Mouse (Mus musculus): ENCODE data around the gene Gm10721. TPM values are rescaled to one million over a fixed set of nuclear protein-coding genes. Genes with fewer than 3 reads are reported as not detected.
"Not testable (repeated sequence)": the region's sequence is repeated elsewhere in the genome, so short reads cannot be mapped to it uniquely, and the experiment has no call there.

The Gm10721 gene
- polyA plus RNA-seq (2014; fragmentation: Nextera tagmentation; extraction: Ambion mirVana) = not detected in 2 replicates

- not testable (repeated sequence) for H3K27ac ChIP-seq (ENCODE audit: low read depth, low read length); H3K4me1 ChIP-seq (ENCODE audit: control insufficient read depth, insufficient read depth, low read length); DNase-seq (ENCODE audit: low spot score, missing footprints); H3K36me3 ChIP-seq (ENCODE audit: control insufficient read depth, insufficient read depth, low read length); H3K9ac ChIP-seq (ENCODE audit: low read length); H3K4me2 ChIP-seq; H3K27me3 ChIP-seq (ENCODE audit: control insufficient read depth, insufficient read depth, low read length); H3K9me3 ChIP-seq (ENCODE audit: control insufficient read depth, low read length); H3K4me3 ChIP-seq (ENCODE audit: low read depth, low read length)
- no CpG with 5 or more reads among the region's 11 CpGs for WGBS
- ATAC-seq (ENCODE audit: low FRiP score) = peak; percentile 58
Measured at GRCm38 (mm10) chr9:3012733-3013279, at the start of gene Gm10721. Gene Gm10721 (plus strand): TSS chr9:3013140.

- not testable (repeated sequence) for H3K9ac ChIP-seq (ENCODE audit: low read length); H3K36me3 ChIP-seq (ENCODE audit: control insufficient read depth, insufficient read depth, low read length); H3K9me3 ChIP-seq (ENCODE audit: control insufficient read depth, low read length); H3K4me2 ChIP-seq; H3K4me1 ChIP-seq (ENCODE audit: control insufficient read depth, insufficient read depth, low read length); ATAC-seq (ENCODE audit: low FRiP score); H3K27me3 ChIP-seq (ENCODE audit: control insufficient read depth, insufficient read depth, low read length); H3K4me3 ChIP-seq (ENCODE audit: low read depth, low read length); H3K27ac ChIP-seq (ENCODE audit: low read depth, low read length)
- peak; percentile 93 for DNase-seq (ENCODE audit: low spot score, missing footprints)
- 68% methylated on average over 12 of the region's 12 CpGs for WGBS
Measured at GRCm38 (mm10) chr9:3000445-3000972, 12.4 kb upstream of the Gm10721 start, which contains the start of gene Gm10722. Gene Gm10722 (plus strand): TSS chr9:3000922.

- not testable (repeated sequence) for H3K4me1 ChIP-seq (ENCODE audit: control insufficient read depth, insufficient read depth, low read length); H3K9ac ChIP-seq (ENCODE audit: low read length); H3K27ac ChIP-seq (ENCODE audit: low read depth, low read length); DNase-seq (ENCODE audit: low spot score, missing footprints); H3K36me3 ChIP-seq (ENCODE audit: control insufficient read depth, insufficient read depth, low read length); H3K27me3 ChIP-seq (ENCODE audit: control insufficient read depth, insufficient read depth, low read length); H3K4me2 ChIP-seq; H3K4me3 ChIP-seq (ENCODE audit: low read depth, low read length); ATAC-seq (ENCODE audit: low FRiP score); H3K9me3 ChIP-seq (ENCODE audit: control insufficient read depth, low read length)
- 62% methylated on average over 8 of the region's 8 CpGs for WGBS
Measured at GRCm38 (mm10) chr9:3001006-3001405, 11.9 kb upstream of the Gm10721 start.

GRCm38 (mm10) chr9:3001948-3002659 lies 10.8 kb upstream of the Gm10721 start:
- not testable (repeated sequence) for H3K4me1 ChIP-seq (ENCODE audit: control insufficient read depth, insufficient read depth, low read length); H3K36me3 ChIP-seq (ENCODE audit: control insufficient read depth, insufficient read depth, low read length); H3K27me3 ChIP-seq (ENCODE audit: control insufficient read depth, insufficient read depth, low read length); H3K9me3 ChIP-seq (ENCODE audit: control insufficient read depth, low read length); H3K4me3 ChIP-seq (ENCODE audit: low read depth, low read length); H3K27ac ChIP-seq (ENCODE audit: low read depth, low read length); H3K9ac ChIP-seq (ENCODE audit: low read length); H3K4me2 ChIP-seq
- WGBS = 59% methylated on average over 8 of the region's 11 CpGs
- DNase-seq (ENCODE audit: low spot score, missing footprints) (peak; percentile 91), ATAC-seq (ENCODE audit: low FRiP score) (peak; percentile 87)

GRCm38 (mm10) chr9:3002794-3003396 lies 10.0 kb upstream of the Gm10721 start, which contains the start of gene Gm11168:
Gene Gm11168 (plus strand): TSS chr9:3003346.
- not testable (repeated sequence) for ATAC-seq (ENCODE audit: low FRiP score); H3K4me2 ChIP-seq; H3K9me3 ChIP-seq (ENCODE audit: control insufficient read depth, low read length); DNase-seq (ENCODE audit: low spot score, missing footprints); H3K4me1 ChIP-seq (ENCODE audit: control insufficient read depth, insufficient read depth, low read length); H3K9ac ChIP-seq (ENCODE audit: low read length); H3K36me3 ChIP-seq (ENCODE audit: control insufficient read depth, insufficient read depth, low read length); H3K4me3 ChIP-seq (ENCODE audit: low read depth, low read length); H3K27me3 ChIP-seq (ENCODE audit: control insufficient read depth, insufficient read depth, low read length); H3K27ac ChIP-seq (ENCODE audit: low read depth, low read length)
- 72% methylated on average over 6 of the region's 14 CpGs for WGBS

DNA sequence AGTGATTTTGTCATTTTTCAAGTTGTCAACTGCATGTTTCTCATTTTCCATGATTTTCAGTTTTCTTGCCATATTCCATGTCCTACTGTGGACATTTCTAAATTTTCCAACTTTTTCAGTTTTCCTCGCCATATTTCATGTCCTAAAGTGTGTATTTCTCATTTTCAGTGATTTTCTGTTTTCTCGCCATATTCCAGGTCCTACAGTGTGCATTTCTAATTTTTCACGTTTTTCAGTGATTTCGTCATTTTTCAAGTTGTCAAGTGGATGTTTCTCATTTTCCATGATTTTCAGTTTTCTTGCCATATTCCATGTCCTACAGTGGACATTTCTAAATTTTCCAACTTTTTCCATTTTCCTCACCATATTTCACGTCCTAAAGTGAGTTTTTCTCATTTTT lies 6.8 kb upstream of the Gm10721 start:
- H3K9ac ChIP-seq (ENCODE audit: low read length); H3K27me3 ChIP-seq (ENCODE audit: control insufficient read depth, insufficient read depth, low read length); H3K36me3 ChIP-seq (ENCODE audit: control insufficient read depth, insufficient read depth, low read length); H3K27ac ChIP-seq (ENCODE audit: low read depth, low read length); H3K4me2 ChIP-seq; DNase-seq (ENCODE audit: low spot score, missing footprints); H3K4me1 ChIP-seq (ENCODE audit: control insufficient read depth, insufficient read depth, low read length); ATAC-seq (ENCODE audit: low FRiP score); H3K4me3 ChIP-seq (ENCODE audit: low read depth, low read length); H3K9me3 ChIP-seq (ENCODE audit: control insufficient read depth, low read length): not testable (repeated sequence)
- WGBS = 85% methylated on average over 1 of the region's 5 CpGs

- H3K4me2 ChIP-seq; H3K4me1 ChIP-seq (ENCODE audit: control insufficient read depth, insufficient read depth, low read length); H3K4me3 ChIP-seq (ENCODE audit: low read depth, low read length); H3K27ac ChIP-seq (ENCODE audit: low read depth, low read length); H3K9me3 ChIP-seq (ENCODE audit: control insufficient read depth, low read length); H3K27me3 ChIP-seq (ENCODE audit: control insufficient read depth, insufficient read depth, low read length); DNase-seq (ENCODE audit: low spot score, missing footprints); H3K9ac ChIP-seq (ENCODE audit: low read length); H3K36me3 ChIP-seq (ENCODE audit: control insufficient read depth, insufficient read depth, low read length): not testable (repeated sequence)
- peak; percentile 81 for ATAC-seq (ENCODE audit: low FRiP score)
- 69% methylated on average over 7 of the region's 8 CpGs for WGBS
Measured at GRCm38 (mm10) chr9:3006636-3007035, 6.3 kb upstream of the Gm10721 start.

DNA sequence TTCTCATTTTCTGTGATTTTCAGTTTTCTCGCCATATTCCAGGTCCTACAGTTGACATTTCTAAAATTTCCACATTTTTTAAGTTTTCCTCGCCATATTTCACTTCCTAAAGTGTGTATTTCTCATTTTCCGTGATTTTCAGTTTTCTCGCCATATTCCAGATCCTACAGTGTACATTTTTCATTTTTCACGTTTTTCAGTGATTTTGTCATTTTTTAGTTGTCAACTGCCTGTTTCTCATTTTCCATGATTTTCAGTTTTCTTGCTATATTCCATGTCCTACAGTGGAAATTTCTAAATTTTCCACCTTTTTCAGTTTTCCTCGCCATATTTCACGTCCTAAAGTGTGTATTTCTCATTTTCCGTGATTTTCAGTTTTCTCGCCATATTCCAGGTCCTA lies 5.7 kb upstream of the Gm10721 start:
- ATAC-seq (ENCODE audit: low FRiP score) (peak; percentile 31; the same call in 1 of the 2 replicates), DNase-seq (ENCODE audit: low spot score, missing footprints) (peak; percentile 90)
- H3K4me3 ChIP-seq (ENCODE audit: low read depth, low read length); H3K27me3 ChIP-seq (ENCODE audit: control insufficient read depth, insufficient read depth, low read length); H3K4me1 ChIP-seq (ENCODE audit: control insufficient read depth, insufficient read depth, low read length); H3K36me3 ChIP-seq (ENCODE audit: control insufficient read depth, insufficient read depth, low read length); H3K9me3 ChIP-seq (ENCODE audit: control insufficient read depth, low read length); H3K4me2 ChIP-seq; H3K9ac ChIP-seq (ENCODE audit: low read length); H3K27ac ChIP-seq (ENCODE audit: low read depth, low read length): not testable (repeated sequence)
- WGBS = 79% methylated on average over 7 of the region's 9 CpGs

GRCm38 (mm10) chr9:3009331-3009730 lies 3.6 kb upstream of the Gm10721 start:
- not testable (repeated sequence) for H3K9me3 ChIP-seq (ENCODE audit: control insufficient read depth, low read length); H3K4me1 ChIP-seq (ENCODE audit: control insufficient read depth, insufficient read depth, low read length); DNase-seq (ENCODE audit: low spot score, missing footprints); H3K4me2 ChIP-seq; H3K36me3 ChIP-seq (ENCODE audit: control insufficient read depth, insufficient read depth, low read length); H3K4me3 ChIP-seq (ENCODE audit: low read depth, low read length); H3K27ac ChIP-seq (ENCODE audit: low read depth, low read length); H3K9ac ChIP-seq (ENCODE audit: low read length); H3K27me3 ChIP-seq (ENCODE audit: control insufficient read depth, insufficient read depth, low read length)
- peak; percentile 60 for ATAC-seq (ENCODE audit: low FRiP score)
- WGBS = no CpG with 5 or more reads among the region's 5 CpGs
